Mouse (Mus musculus) ovary, adult 18-20 months (tissue): ENCODE results near the gene Lrp2.

Source experiments
- DNase-seq: peaks from one replicate; pipeline ENCODE4 v3.0.0; 2022; ENCODE audit warnings: low spot score, mixed read lengths

Gene Lrp2

DNA sequence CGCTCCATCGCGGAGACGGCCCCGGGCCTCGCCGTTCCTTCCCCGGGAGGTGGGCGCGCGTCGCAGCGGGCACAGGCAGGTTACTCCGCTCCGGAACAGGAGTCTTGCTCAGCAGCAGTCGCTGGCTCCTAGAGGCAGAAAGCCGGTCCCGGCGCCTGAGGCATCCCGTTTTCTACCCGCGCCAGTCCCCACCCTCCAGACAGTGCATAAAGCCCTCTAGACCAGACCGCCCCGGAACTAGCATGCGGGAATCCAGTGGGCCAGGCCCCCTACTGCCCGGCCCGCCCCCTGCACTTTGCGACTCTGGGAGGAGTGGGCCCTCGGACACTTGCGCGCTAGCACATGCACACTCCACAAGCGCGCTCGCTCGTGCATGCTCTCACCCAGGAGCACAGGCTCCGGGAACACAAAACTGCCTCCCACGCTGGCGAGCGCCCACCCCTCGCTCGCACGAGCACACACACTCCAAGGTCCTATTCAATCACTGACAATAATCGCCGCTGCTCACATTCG lies at the start of gene Lrp2:
TSS of gene Lrp2 (minus strand) at position 180 of the 513 bp plus-strand sequence.
- peak; percentile 2 for DNase-seq

DNA sequence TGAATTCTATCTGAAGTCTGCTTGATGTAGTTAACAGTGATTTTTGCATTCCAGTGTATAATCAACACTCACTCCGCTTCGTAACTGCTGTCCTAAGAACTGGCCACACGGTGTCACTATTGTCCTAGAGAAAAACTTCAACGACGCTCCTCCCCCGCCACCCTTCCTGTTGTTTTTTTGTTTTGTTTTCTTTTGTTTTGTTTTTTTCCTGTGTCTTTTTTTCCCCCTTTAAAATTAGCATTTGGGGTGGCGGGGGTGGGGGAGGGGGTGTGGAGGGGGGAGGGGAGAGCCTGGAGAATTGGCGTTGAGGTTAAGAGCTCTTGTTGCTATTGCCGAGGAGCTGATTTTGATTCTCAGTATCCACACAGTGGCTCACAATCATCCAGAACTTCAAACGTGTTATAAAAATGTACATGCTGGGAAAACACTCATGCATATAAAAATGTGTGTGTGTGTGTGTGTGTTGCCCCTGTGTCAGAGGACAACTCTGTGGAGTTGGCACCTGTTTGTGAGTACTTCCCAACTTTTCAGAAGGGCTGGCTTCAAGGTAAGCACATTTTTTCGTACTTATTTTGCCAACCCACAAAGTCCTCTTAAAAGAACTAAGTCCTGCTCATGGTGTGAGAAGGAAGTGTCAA lies 49.3 kb upstream of the Lrp2 start:
- DNase-seq: no peak

DNA sequence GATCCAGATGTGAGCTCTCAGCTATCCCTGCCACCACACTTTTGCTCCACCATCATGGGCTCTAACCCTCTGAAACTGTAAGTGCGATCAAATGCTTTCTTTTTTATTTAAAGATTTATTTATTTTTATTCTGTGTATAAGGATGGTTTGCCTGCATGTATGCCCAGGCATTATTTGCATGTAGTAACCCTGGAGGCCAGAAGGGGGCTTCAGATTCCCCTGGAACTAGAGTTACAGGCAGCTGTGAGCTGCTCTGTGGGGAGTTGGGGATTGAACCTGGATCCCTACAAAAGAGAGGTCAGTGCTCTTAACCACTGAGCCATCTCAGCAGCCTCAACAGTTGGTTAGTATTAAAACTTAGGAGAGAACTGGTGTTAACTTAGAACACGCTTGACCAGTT lies 45.6 kb upstream of the Lrp2 start:
- DNase-seq: no peak

DNA sequence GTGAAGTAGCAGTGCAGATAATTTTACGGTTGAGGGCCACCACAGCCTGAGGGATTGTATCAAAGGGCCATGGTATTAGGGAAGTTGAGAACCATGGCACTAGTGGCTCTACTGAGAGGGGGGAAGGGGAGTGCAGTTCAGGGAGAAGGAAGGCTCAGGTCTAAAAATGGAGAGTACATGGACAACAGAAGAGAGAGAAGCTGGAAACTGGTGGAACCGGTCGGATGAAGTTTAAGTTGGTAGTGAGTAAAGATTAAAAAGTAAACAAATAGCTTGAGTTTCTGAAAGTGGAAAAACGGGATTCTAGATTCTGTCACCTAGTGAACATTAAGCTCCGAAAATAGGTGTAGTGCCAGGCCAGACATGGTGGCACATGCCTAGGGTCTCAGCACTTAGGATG lies 44.9 kb upstream of the Lrp2 start:
- DNase-seq: no peak

DNA sequence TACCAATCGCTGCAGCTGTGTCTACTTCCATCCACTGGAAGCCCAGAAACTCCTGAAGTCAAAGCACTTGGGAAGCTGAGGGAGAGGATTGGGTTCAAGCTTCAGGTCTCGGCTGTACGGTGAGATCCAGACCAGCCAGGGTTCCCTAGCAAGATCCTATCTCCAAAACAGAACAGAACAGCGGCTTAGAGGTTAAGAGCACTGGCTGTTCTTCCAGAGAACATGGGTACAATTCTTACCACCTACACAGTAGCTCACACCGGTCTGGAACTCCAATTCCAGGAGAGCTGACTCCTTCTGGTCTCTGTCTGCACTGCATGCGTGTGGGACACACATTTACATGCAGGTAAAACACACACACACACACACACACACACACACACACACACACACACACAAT lies 44.0 kb upstream of the Lrp2 start:
- no peak for DNase-seq

DNA sequence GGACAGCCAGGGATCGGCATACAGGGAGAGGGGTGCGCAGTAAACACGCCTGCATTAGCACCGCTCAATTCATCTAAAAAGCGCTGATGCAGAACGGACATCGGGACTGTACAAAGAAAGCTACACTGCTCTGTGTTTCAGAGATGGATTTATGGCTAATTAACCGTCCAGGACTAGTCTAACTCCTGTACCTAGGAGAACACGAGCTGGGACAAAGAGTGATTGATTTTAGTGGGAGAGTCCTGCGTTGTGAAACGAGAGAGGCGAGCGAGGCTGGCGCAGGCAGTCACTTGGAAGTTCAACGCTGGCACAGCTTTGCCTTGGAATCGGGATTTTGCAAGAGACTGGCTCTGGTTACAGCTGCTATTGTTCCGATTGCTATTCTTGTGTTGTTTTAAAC lies 43.4 kb upstream of the Lrp2 start:
- DNase-seq: no peak

DNA sequence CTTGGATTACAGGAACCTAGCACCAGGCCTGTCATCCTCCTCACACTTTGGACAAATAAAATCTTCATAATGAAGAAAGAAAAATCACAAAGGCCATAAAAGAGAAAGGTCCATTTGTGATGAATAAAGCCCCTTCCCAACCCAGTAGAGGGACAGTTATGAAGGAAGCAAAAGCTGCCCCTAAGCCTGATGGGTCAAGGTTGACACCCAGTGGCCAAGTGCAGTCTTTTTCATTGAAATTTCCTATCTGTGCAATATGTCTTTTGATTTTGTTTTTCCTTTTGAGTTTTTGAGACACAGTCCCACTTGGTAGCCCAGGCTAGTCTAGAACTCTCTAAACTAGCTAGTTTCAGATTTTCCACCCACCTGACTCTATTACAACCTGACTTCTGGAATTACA lies 33.4 kb upstream of the Lrp2 start:
- no peak for DNase-seq

DNA sequence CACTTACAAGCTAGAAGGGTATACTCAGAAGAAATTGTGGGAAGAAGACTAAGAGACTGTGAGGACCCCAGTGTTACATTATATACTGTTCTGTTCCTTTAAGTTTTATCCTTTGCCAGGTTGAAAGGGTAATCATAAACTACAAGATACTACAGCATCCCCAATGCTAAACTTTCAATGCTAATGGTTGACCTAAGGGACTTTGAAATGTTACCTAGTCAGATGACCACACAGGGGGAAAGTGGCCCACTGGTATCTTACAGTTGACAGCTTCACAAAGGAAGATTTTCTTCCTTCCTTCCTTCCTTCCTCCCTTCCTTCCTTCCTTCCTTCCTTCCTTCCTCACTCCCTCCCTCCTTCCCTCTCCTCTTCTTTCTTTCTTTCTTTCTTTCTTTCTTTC lies 32.5 kb upstream of the Lrp2 start:
- DNase-seq: no peak

DNA sequence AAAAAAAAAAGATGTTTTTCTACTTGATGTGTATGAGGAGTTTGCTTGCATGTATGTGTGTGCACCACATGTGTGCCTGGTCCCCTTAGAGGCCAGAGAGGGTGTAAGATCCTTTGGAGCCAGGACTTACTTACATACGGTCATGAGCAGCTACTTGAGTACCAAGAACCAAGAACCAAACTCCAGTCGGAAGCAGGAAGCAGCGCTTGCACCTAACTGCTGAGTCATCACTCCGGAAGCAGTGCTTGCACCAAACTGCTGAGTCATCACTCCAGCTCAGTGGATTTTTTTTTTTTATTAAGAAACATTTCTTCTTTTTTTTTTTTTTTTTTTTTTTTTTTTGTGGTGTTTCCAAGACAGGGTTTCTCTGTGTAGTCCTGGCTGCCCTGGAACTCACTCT lies 27.4 kb upstream of the Lrp2 start:
- no peak for DNase-seq

DNA sequence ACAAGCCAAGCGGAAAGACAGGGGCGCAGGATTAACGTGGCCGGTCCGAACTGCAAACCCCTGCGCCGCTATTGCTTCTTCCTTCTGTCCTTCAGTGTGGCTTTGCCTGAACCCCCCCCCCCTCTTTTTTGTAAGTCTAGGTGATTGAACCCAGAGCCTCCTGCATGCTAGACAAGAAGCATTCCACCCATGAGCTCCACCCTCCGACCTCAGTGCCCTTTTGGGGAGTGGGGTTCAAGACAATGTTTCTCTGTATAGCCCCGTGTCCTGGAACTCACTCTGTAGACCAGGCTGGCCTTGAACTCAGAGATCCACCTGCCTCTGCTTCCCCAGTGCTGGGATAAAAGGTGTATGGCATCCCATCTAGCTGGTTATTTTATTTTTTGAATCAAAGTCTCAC lies 26.9 kb upstream of the Lrp2 start:
- no peak for DNase-seq

DNA sequence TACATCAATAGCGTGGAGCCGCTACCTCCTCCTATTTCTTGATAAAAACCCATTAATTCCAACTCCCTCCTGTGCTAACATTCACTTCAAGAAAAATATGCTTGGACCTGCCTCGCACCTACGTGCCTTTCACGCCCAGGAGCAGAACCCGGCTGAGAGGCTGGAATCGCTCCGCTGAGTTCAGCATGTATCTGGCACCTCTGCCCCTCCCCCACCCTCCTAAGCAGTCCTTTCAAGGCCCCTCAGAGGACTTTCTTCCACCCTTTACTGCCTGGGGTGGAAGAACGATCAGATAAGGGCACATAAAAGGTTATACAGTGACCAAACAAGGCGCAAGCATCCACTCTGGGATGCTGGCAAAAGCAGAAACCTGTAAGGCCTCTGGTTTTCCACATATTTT lies 26.4 kb upstream of the Lrp2 start:
- no peak for DNase-seq

DNA sequence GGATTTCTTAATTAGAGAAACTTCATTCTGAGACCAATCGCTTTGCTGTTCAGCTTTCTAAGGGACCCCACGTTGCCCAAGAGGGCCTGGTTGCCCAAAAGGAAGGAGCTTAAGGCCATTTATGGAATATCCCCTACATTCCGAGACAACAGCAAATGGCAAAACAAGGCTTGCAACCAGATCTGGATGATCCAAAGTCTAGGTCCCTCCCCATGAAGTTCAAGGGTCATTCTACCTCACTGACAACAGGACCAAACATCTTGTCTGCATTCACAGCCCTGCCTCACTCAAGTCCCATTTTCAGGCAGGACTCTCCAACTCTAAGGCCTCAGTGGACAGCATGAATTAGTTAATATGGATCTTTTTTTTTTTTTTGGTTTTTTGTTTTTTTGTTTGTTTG lies 20.8 kb upstream of the Lrp2 start:
- no peak for DNase-seq

DNA sequence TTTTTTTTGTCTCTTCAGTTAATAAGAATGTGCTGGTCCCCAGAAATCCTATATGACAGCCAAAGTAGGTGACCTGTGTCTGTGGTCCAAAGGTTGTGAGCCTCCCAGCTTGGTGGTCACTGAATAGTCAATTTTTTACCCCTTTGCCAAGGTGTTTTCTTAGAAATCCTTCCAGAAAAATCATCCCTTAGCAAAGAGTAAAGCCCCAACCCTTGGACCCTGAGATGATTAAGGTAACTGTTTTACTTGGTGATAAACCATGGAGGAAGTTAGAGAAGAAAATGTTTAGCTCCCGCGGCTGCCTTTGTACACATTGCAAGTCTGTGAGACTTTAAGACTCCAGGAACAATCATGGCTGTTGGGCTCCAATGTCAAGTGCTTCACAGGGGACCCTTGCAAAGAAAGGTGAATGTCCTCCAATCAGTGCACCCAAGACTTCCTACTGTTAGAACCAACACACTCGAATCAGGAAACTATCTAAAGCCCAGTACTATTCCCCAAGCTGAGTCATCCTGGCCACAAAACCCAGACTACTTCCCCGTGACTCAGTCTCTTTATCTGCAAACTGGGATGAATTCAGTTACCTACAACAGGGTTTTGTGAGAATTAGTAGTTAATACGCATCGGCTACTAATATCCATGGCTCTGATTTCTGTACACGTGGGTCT lies 18.0 kb upstream of the Lrp2 start:
- DNase-seq: no peak

DNA sequence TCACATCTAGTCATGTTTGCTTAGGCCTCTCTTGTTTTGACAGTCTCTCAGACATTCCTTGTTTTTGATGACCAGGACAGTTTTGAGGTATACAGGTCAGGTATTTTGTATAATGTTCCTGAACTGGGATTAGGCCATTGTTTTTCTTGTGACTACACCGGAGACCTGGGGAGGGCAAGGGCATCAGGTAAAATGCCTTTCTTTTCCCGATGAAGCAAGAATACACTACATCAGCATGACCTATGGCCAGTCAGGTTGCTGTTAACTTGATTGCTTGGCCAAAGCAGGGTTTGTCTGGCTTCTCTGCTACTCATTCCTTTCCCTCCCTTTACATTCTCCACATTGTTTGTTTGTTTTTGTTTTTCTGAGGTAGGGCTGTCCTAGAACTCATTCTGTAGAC lies 7.3 kb upstream of the Lrp2 start:
- no peak for DNase-seq

DNA sequence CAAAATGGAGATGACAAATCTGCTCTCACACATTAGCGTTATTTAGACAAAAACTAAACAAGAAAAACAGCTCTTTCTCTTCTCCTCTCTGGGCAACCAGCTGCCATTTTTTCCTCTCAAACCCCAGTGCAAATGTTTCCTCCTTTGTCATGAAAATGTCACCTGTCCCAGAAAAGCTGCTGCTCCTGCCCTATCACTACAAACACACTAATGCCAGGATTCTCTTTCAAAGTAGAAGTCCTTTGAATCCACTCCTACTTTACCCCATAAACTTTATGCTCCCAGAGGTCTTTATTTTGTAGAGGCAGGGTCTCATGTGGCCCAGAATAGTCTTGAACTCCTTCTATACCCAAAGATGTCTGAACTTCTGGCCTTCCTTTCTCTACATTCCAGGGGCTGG lies 6.7 kb upstream of the Lrp2 start:
- no peak for DNase-seq

DNA sequence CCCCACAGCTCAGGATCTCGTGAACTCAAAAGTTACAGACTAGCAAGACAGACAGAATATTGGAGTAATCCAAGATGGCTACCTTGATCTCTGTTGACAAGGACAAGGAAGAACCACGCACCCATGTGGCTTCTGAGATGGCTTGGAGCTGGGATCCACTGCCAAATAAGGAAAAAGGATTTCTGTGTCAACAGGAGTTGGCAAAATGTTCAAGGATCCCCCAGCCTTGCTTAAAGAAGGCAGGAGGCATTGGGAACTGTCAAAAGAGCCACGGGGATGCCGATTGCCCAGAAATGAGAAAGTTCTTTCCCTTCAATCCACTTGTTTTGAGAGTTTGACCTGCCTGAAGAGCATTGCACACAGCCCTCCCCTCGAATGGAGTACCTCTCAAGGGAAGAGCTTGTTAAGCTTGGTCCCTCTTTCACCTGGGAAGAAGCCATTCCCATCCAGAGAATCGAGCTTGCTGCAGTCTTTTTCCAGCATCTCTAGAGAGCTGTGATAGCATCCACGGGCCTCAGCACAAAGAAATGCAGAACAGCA lies 6.2 kb upstream of the Lrp2 start:
- DNase-seq: no peak

DNA sequence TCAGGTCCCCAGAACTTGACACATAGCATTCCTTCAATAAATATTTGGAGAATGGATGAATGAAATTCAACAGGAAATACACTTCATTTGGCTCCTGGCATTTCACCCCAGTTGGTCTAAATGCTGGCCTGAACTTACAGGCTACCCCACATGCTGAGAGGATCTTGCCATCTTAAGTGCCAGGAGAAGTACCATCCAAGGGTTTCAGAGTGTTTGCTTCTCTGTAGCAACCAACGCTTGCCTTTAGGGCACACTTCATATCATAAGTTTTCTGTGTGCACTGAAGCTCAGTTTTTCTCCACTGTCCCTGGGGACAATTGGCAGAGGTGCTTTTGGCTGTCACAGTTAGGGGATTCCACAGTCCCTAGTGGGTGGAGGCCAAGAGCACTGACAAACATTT lies 4.7 kb upstream of the Lrp2 start:
- DNase-seq: no peak

DNA sequence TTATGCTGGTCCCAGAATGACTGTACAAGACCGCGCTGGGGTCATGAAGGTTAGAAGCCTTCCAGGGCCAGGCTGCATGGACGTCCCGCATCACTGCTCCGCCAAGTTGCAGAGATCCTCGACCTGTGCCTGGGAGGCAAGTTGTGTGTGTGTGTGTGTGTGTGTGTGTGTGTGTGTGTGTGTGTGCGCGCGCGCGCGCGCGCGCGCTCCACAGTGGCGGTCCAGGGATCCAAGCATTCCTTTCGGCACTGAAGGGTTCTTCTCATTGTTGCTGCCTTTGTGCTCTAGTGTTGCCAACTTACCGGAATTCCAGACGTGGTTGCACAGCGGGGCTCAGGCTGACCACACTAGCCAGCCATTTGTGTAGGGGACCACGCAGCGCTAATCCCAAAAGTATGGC lies 2.0 kb upstream of the Lrp2 start:
- DNase-seq: no peak

DNA sequence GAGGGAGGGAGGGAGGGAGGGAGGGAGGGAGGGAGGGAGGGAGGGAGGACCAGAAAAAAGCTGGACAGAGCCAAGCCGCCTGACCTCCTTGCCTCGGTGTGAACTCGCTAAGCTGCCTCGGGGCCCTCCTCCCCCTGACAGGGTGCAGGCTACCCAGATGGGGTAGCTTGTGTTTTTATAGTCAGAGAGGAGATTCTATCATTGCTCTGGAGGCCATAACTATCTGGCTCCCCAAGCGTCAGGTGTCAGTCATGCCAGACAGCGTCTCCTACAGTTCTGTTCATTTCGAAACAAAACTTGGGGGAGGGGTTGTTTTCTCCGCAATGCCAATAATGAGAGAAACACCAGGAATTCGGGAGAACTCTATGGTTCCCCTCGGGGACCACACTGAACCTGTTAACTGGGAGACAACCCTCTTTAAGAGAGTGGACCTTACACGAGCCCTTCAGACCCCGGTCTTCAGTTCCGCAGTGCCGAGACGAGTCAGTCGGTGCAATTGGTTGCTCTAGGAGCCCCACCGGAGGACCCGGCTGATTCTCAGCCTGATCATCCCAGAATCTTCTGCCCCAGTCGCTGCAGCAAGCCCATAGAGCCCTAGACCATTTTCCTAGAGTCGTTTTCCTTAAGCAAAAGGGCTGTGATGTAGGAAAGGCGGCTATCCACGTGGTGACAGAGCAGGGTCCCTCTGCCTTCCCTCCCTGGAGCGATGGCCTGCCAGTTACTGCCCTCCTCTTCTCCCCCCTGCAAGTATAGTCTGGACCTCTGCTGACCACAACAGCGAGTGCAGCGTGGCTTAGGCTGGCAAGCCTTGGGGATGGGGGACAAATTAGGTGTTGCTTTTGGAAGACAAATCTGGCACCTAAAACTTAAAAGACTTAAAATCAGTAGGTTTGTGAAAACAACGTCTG lies 1.2 kb upstream of the Lrp2 start:
- DNase-seq: no peak

DNA sequence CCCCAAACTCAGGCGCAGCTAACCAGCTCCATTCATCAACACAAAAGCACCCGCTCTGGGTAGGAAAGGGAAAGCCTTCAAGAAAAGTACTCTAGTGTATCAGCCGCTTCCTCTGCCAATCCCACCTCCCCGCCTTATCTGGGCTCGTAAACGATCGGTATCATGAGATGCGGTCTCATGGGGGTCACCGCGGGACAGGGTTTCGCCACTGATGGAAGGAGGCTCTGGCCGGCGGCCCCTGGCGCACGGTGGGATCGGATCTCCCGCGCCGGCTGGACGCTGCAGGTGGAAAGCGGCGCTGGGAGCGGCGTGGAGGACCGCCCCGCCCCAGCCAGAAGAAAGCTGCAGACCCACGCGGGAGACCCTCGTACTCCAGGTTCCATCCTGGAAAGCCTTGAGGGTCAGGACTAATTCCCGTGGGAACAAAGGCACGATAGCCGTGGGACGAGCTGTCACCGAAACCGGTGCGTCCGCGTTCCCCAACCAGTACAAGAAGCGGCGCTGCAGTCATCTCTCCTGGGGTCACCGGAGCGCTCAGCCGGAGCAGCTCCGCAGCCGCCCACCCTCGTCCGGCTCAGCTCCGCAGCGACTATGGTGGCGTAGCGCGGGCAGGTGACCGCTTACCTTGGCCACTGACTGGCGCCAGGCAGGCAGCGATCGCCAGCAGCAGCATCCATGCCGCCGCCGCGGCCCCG lies 527 bp downstream of the Lrp2 start:
- DNase-seq: no peak

DNA sequence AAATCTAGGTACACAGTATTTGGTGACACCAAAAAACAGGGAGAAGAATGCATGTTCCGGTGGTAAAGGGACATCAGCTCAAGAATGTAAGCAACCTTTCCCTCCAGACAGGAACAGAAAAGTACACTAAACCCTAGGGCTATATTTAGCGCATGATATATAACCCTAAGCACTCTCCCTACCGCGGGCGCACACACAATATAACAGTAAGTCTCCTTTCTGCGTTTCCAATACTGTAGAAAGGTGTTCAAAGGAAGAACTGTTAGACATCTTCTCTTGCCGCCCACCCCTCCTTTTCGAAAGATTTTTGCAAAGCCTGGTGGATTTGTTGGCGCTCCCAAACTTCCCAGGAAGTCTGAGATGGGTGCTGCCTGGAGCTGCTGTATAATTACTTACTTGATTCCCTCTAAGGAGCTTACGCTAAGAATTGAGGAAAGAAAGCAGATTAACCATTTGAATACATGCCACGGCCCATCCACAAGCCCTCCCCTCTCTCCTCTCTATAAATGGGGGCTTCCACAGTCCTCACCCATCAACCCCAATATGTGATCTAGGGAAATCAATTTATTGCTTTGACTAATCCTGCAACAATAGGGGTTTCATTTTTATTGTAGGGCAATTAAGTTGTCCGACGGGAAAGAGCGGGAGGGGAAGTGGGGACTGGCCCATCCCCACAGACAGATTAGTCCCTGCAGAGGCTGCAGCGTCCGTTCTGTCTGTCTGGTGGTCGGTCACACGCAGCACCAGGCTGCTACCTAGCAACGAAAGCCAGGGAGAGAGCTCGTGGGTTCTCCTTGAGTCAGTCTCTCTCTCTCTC lies 1.5 kb downstream of the Lrp2 start:
- no peak for DNase-seq
